Mouse (Mus musculus) heart, postnatal 0 days (tissue): ENCODE results near the gene Inava.

Source experiments
- CTCF ChIP-seq: IDR thresholded peaks from 2 replicates; pipeline ENCODE4 v1.5.1; 2016; ENCODE audit warnings: antibody characterized with exemption, control low read depth, low read depth
- EP300 ChIP-seq: IDR thresholded peaks from 2 replicates; pipeline ENCODE4 v1.6.1; 2016; ENCODE audit warnings: antibody characterized with exemption, low read depth

DNA sequence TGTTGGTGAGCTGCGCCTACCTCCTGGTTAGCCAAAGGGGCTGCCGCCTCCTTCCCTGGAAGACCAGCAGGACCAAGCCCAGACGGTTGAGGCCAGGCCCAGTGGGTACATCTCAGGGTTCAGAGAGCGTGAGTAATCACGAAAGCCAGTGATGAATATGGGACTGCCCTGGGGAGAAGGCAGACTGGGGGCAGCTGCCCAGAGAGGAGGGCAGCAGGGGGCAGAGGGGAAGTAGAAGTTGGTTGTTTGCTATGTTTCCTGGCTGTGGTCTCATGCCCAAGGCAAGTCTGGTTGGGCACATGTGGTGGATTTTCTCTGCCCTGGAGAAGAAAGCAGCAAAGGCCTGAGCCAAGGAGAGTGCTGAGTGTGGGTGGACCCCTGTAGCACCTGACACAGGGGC is 29.3 kb upstream of the Inava start:
- TF ChIP-seq EP300 = no peak
- no peak for TF ChIP-seq CTCF
